Mouse (Mus musculus) adrenal gland, adult 8-10 months (tissue): ENCODE measurements at regions not wholly inside any gene's neighbourhood (a gene's known extent, or its start where the extent isn't known, plus 50 kb on each side); places are given as distances from the start of the nearest gene placed in this dataset.

Experiments used
- DNase-seq: peaks from one replicate; pipeline ENCODE4 v3.0.0; 2022

DNA sequence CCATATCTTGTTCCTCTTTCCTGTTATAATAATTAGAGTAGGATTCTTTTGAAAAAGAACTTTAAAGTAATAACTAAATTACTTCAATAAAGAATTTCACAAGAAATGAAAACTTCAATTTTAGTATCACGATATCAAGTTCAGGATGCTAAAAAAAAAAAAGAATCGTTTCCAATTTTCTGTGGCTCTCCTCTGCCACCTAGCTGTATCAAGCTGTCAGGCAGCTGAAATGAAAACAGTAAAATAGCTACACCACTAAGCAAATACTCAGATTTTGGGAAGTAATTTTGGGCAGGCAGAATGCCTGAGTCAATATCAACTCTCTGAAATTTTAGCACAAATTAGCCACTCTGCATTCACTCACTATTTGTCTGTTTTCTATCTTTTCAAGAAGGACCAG lies 694.5 kb upstream of the Arrdc3 start:
- DNase-seq, result no peak

GRCm38 (mm10) chr13:80195065-80195605 lies 688.0 kb upstream of the Arrdc3 start:
- no peak for DNase-seq

- no peak for DNase-seq
These were observed 659.1 kb upstream of the Arrdc3 start for GRCm38 (mm10) chr13:80224110-80224509.

GRCm38 (mm10) chr13:80231381-80231780 lies 651.8 kb upstream of the Arrdc3 start:
- DNase-seq, result no peak

DNA sequence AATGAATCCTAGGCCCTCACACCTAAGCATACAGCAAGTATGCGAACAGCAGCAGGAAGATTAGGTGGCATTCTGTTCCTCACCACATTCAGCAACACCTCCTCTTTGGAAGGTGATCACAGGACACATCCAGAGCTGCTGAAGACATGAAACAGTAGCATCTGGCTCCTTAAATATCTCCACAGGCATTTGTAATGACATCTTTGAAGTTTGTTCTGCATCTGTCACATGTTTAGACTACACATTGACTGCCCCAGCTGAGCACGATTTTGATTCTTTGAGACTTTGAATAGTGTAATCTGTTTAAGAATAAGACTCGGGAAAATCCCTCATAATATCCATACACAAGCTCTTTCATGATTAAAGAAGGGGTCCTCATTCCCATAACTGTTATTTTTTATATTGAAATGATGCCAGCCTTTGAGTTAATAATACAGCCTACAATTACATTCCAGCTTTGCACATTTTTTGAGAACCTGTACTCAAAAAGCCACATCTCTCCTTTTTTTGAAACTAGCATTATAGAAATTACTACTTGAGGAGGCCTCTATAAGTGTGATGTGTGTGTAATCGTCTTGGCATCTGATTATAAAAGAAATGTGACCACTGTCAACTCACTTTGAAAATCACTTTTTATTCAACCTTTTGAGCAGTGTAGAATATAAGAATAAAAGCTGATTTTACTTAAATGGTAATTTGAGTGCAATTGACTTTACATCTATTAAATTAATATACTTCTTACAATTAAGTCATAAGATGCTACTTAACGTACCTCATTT lies 647.7 kb upstream of the Arrdc3 start:
- no peak for DNase-seq

DNA sequence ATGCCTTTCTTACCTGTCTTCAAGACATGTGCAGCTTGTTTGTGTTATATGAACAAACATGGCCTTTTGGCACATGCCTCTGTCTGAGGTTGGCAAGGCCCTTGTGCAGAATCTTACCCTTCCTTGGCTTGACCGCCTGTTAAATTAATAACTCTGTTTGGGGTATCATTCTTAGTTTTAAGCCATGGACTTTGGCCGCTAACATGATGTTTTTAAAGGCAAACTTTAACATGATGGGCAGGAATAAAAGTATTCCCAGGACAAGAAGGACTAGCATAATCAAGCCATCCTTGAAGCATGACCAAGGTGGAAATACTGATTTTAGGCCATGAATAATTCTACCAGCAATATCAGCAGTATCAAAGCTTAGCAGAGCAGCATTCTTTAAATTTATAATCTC lies 620.4 kb upstream of the Arrdc3 start:
- no peak for DNase-seq

DNA sequence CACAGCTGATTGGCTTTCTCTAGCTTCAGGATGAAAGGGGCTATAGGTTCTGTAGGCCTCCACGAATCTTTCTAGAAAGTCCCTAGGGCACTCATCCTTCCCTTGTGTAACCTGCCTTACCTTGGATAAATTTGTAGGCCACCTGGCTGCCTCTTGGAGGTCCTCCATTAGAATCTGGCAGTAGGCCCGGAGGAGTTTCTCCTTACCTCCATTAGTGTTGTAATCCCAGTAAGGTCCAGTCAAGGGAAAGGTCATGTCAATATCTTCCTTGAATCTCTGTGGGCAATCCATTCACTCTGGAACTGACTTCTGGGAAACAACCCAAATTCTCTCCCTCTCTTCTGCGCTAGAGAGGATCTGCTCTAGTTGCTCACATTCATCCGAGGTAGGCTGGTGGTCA lies 616.1 kb upstream of the Arrdc3 start:
- no peak for DNase-seq

DNA sequence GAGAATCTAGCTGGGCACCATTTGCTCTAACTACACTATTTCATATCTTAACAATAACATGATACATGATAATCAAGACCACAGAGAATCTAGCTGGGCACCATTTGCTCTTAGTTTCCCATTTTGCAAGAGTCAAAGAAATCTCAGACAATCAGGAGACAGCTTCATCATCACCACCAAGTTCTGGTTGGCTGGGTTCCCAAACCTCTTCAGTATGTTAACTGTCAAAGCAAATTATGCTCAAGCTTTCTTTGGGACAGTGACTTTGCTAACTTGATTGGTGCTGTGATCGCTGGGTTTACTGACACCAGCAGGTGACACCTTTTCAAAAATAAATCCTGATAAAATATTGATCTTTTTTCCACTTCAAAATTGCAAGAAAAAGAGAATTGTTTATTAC lies 609.2 kb upstream of the Arrdc3 start:
- no peak for DNase-seq

GRCm38 (mm10) chr13:80291744-80292515 lies 591.3 kb upstream of the Arrdc3 start:
- no peak for DNase-seq

GRCm38 (mm10) chr13:80295723-80296122 lies 587.5 kb upstream of the Arrdc3 start:
- no peak for DNase-seq

GRCm38 (mm10) chr13:80334073-80334704 lies 549.0 kb upstream of the Arrdc3 start:
- DNase-seq, result no peak

GRCm38 (mm10) chr13:80334865-80335655 lies 548.1 kb upstream of the Arrdc3 start:
- DNase-seq, result no peak

- DNase-seq, result no peak
These were observed 536.1 kb upstream of the Arrdc3 start for GRCm38 (mm10) chr13:80346980-80347649.

DNA sequence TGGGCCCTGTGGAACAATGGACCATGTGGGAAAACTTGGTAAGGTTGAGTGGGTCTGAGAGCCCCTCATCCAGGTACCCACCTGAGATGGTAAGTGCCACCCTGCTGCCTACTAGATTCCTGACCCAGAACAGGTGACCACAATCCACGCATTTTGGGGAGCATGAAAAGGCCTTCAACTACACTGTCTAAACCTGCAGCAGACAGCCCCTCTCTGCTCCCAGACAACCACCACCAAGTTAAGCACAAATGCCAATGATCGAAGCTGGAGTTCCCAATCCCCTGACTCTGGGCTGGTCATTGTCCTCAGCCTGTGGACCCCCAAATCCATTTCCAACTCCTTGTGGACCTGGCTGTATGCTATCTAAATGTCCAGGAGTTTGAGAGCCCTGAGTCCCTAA lies 517.2 kb upstream of the Arrdc3 start:
- no peak for DNase-seq

GRCm38 (mm10) chr13:80370491-80370890 lies 512.7 kb upstream of the Arrdc3 start:
- DNase-seq, result no peak

- DNase-seq, result no peak
These were observed 501.8 kb upstream of the Arrdc3 start for GRCm38 (mm10) chr13:80381280-80381965.

GRCm38 (mm10) chr13:80381966-80382666 lies 501.1 kb upstream of the Arrdc3 start:
- no peak for DNase-seq

GRCm38 (mm10) chr13:80408928-80409327 lies 474.3 kb upstream of the Arrdc3 start:
- peak; percentile 20 for DNase-seq

GRCm38 (mm10) chr13:80409790-80410433 lies 473.3 kb upstream of the Arrdc3 start:
- DNase-seq, result no peak
